Mouse (Mus musculus): ENCODE measurements around the gene Rcn2.
"Not testable (repeated sequence)": the region's sequence is repeated elsewhere in the genome, so short reads cannot be mapped to it uniquely, and the experiment has no call there.

Gene Rcn2

DNA sequence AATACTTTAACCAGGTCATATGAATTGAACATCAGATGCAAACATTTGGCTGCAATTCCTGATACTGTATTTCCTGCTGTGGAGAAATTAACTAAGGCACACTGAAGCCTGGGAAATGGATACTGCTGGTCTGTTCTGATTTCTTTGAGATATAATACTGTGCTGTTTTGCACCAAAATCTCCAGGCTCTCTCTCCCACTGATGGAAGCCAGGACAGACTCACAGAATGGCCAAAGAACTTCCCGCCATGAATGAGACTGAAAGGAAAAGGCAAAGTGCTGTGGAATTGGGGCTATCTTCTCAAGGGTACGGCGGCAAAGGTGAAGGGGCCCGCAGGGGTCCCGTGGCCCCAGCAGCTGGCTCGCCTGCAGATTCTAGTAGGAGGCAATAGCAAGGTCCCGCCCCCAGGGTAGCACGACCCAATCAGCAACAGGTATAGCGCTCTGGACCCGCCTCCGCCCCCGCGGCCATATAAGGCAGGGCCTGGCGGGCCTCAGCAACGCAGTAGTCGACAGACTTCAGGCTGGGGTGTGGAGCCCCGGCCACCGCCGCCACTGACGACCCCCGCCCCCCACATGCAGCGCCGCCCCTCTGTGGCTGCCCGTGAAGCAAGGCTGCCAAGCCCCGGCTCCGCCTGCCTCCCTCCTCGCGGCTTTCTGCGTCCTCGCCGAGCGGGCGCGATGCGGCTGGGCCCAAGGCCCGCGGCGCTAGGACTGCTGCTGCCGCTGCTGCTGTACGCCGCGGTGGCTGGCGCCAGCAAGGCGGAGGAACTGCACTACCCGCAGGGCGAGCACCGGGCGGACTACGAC lies at the start of gene Rcn2:
TSS of gene Rcn2 (plus strand) at position 474 of the 809 bp plus-strand sequence.
- DNase-seq (ENCODE audit: low read depth, low spot score): peak; percentile 83

DNA sequence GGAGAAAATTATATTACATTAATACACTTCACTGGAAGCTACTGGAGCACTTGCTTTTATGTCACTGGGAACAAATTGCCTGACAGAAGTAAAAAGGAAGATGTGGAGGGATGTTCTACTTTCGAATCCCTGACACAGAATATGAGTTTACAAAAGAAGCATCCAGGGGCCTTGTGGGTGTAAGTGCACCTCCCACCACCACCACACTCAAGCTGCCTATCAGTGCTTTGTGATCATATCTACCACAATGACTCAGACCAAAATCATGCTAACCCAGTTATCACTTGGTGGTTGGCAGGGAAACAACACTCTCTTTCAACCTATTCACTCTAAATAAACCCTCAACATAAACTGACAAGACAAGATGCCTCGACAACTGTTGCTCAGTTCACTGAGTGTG lies 37.0 kb upstream of the Rcn2 start:
- DNase-seq (ENCODE audit: low read depth, low spot score): not testable (repeated sequence)

DNA sequence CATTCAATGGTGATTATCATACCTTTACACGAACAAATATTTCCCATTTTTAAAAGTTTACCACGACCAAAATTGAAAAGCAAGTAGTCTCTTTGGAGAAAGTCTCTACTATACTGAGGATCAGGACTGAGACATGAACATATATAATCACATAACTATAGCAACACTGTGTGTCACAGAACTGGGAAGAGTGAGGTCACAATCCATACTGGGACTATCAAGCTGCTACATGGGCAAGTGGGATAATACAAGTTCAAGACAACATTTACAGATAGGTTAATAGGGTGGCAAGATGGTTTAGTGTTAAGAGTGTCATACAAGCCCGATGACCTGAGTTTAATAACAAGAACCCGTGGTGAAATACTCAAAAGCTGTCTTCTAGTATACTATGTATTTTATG lies 31.2 kb upstream of the Rcn2 start, which contains the start of gene 4930563M21Rik:
TSS of gene 4930563M21Rik (minus strand) at position 101 of the 400 bp plus-strand sequence.
- DNase-seq (ENCODE audit: low read depth, low spot score): no peak

GRCm38 (mm10) chr9:56024772-56025171 lies 16.9 kb upstream of the Rcn2 start:
- DNase-seq (ENCODE audit: low read depth, low spot score): no peak

- DNase-seq (ENCODE audit: low read depth, low spot score): no peak
Measured at GRCm38 (mm10) chr9:56027292-56027691, 14.4 kb upstream of the Rcn2 start.

GRCm38 (mm10) chr9:56032219-56032618 lies 9.4 kb upstream of the Rcn2 start:
- no peak for DNase-seq (ENCODE audit: low read depth, low spot score)

GRCm38 (mm10) chr9:56042181-56042621 lies 556 bp downstream of the Rcn2 start:
- DNase-seq (ENCODE audit: low read depth, low spot score): no peak

- DNase-seq (ENCODE audit: low read depth, low spot score): no peak
Measured at GRCm38 (mm10) chr9:56053796-56054195, 12.2 kb downstream of the Rcn2 start.

- no peak for DNase-seq (ENCODE audit: low read depth, low spot score)
Measured at GRCm38 (mm10) chr9:56056147-56056546, 14.5 kb downstream of the Rcn2 start.

GRCm38 (mm10) chr9:56062336-56062735 lies 20.7 kb downstream of the Rcn2 start:
- no peak for DNase-seq (ENCODE audit: low read depth, low spot score)

DNA sequence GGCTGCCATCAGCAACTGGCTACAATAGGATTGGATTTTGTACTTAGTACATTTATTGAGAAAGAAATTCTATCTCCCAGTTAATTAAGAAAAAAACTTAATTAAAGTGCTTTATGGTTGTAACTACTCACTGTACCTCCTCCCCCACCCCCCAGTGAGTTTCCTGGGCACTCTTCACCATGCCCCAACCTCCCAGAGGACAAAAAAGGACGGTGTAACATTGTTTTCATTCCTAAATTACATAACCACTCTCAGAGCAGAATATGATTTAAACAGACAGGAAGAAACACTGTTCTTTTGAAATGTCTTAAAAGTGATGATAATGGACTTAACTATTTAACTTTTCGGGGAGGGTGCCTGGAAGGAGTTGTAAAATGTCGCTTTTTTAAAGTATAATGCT lies 23.4 kb downstream of the Rcn2 start:
- DNase-seq (ENCODE audit: low read depth, low spot score): no peak

GRCm38 (mm10) chr9:56067964-56068363 lies 26.3 kb downstream of the Rcn2 start:
- DNase-seq (ENCODE audit: low read depth, low spot score): no peak

GRCm38 (mm10) chr9:56068630-56069029 lies 27.0 kb downstream of the Rcn2 start:
- no peak for DNase-seq (ENCODE audit: low read depth, low spot score)

DNA sequence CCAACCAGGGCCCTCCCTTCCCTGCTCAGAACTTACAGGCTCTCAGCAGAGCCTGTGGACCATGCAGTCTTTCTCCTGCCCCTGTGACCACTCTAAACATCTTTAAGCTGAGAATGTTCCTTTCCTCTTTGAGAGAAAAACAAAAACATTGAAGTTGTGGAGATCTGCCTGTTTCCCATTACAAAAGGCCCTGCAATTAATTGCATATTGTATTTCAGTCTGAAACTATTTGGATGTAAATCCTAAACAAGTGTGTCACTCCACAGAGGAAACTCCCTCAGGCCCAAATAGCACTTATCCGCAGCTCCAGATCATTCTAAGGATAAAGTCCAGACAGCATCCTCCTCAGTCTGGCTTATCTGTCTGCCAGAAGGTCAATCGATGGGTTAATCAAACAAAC lies 31.2 kb downstream of the Rcn2 start:
- no peak for DNase-seq (ENCODE audit: low read depth, low spot score)

- no peak for DNase-seq (ENCODE audit: low read depth, low spot score)
Measured at GRCm38 (mm10) chr9:56074863-56075262, 33.2 kb downstream of the Rcn2 start.

GRCm38 (mm10) chr9:56075264-56075663 lies 33.6 kb downstream of the Rcn2 start:
- DNase-seq (ENCODE audit: low read depth, low spot score): peak; percentile 63

DNA sequence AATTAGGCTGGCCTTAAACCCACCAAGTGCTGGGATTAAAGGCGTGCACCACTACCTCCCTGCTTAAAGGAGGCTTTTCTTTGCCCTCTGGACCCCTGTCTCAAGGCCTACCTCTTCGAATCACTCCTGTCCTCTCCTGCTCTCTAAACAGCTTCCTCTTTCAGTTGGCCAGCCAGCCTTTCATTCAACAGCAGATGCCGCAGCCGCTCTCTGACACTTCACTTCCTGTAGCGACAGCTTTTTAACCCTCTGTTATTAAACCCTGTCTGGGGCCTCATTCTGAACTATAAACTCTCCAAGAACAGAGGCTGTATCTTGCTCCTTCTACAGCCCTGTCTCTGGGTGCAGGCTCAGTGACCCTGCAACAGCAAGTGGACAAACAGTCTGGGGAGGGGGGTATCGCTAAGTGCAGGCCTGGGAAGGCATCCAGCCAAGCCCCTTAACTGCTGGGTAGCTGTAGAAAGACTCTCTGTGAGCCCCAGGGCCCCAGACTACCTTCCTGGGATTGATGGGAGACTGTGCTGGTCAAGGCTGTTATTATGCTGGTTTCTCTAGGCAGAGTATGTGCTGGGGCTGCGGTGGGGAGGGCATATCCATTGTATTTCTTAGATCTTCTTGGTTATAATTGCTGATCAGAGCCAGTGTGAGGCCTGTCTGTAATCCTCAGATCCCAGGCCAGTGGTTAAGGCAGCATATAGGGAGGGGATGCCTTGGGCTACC lies 34.4 kb downstream of the Rcn2 start:
- no peak for DNase-seq (ENCODE audit: low read depth, low spot score)

DNA sequence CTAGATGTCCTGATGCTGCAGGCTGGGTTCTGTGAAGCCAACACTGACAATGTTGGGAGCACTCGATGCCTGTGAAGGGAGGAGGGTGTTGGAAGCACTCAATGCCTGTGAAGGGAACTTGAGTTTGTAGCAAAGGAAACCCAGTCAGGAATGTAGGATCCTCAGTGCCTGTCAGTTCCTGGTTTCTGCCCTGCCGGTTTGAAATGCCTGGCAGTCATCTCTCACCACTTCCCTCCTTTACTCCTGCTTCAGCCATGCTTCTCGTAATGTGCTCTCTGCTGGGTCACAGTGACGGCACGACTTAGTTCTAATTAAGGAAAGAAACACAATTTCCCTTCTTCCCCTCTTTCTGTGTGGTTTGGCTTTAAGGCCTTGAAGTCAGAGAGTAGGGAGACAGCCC lies 37.9 kb downstream of the Rcn2 start:
- DNase-seq (ENCODE audit: low read depth, low spot score): no peak

DNA sequence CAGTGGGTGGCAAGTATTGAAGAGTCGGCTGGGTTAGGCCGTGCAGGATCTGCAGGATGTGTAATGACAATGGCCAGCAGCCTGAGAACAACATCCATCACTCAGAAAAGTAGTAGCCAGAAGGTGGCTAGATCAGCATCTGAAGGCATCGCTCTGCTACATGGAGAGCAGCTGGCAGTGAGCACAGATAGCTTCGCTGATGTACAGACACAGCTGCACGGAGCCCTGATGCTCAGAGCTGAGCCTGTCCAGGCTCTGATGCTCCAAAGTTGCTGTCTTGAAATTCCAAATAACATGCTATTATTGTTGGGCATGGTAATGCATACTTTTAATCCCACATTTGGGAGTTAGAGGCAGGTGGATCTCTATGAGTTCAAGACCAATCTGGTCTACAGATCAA lies 44.9 kb downstream of the Rcn2 start:
- DNase-seq (ENCODE audit: low read depth, low spot score): no peak

DNA sequence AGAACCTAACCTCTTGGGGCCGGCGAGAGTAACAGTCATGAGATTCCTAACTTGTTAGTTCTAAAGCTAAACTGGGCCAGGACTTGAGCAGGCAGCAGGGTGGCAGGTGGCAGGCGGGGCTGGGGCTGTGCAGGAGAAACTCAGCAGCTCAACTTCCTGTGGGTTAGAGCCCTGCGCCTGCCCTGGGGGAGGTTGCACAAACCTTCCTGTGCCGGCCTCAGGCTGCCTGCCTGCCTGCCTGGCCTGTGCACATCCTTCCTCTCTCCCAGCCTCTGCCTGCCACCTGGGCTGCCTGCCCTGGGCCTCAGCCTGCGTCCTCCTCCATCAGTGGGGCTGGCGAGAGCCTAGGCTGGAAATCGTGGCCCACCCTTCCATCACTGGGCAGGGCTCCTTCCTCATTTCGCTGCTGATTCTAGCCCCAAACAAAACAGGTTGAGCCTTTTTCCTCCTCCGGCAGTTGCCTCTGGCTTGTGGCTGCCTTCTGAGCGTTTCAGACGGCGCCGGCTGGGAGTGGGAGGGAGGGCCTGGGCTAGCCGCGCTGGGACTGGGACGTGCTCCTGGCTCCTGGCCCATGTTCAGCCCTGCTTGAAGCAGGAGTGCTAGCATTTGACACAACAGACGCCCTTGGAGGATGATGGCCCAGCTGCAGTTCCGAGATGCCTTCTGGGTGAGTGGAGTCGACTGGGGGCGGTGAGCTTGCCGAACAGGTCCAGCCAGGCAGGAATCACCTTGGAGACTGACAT lies 48.3 kb downstream of the Rcn2 start, which contains the start of gene Pstpip1:
TSS of gene Pstpip1 (plus strand) at position 185 of the 743 bp plus-strand sequence.
- DNase-seq (ENCODE audit: low read depth, low spot score): peak; percentile 9

- no peak for DNase-seq (ENCODE audit: low read depth, low spot score)
Measured at GRCm38 (mm10) chr9:56090546-56091225, 49.0 kb downstream of the Rcn2 start.
